Mouse (Mus musculus) midbrain, postnatal 0 days (tissue): ENCODE results near the gene Efna1. TPM values are rescaled to one million over a fixed set of nuclear protein-coding genes. Genes with fewer than 3 reads are reported as not detected.

ENCODE experiments used
- ATAC-seq: fragments of 200-750 bp; cut with Nextera tagmentation; 2 replicates; pipeline ENCODE4 v1.8.0; 2017; ENCODE audit warnings: moderate number of reproducible peaks, mild to moderate bottlenecking, moderate TSS enrichment, moderate library complexity; ENCODE audit not compliant: low FRiP score
- DNase-seq: peaks from one replicate; pipeline ENCODE4 v3.0.0-alpha.2; 2015; ENCODE audit warnings: low spot score
- H3K27ac ChIP-seq: fragments of 300-500 bp; sonication (generic); 2 replicates; pipeline ENCODE4 v1.5.1; 2014; ENCODE audit warnings: low read depth, mild to moderate bottlenecking, low read length, mixed read lengths
- H3K27me3 ChIP-seq: fragments of 300-500 bp; sonication (generic); 2 replicates; pipeline ENCODE4 v1.6.1; 2014; ENCODE audit warnings: low read length, control low read depth, mixed read lengths; ENCODE audit not compliant: insufficient read depth
- H3K36me3 ChIP-seq: fragments of 300-500 bp; sonication (generic); 2 replicates; pipeline ENCODE4 v1.6.1; 2014; ENCODE audit warnings: low read length, control low read depth, mixed read lengths; ENCODE audit not compliant: insufficient read depth
- H3K4me1 ChIP-seq: fragments of 300-500 bp; sonication (generic); 2 replicates; pipeline ENCODE4 v1.6.1; 2014; ENCODE audit warnings: mild to moderate bottlenecking, control low read depth, antibody characterized with exemption, low read length, mixed read lengths; ENCODE audit not compliant: insufficient read depth
- H3K4me2 ChIP-seq: fragments of 300-500 bp; sonication (generic); 2 replicates; pipeline ENCODE4 v1.6.1; 2014; ENCODE audit warnings: low read depth, mild to moderate bottlenecking, low read length, mixed read lengths; ENCODE audit not compliant: poor library complexity, severe bottlenecking
- H3K4me3 ChIP-seq: fragments of 300-500 bp; sonication (generic); 2 replicates; pipeline ENCODE4 v1.5.1; 2014; ENCODE audit warnings: low read depth, mild to moderate bottlenecking, low read length, moderate library complexity
- H3K9ac ChIP-seq: fragments of 300-500 bp; sonication (generic); replicated peaks from 2 replicates; pipeline ENCODE4 v1.6.1; 2014; ENCODE audit warnings: mild to moderate bottlenecking, low read length, moderate library complexity, mixed read lengths; ENCODE audit not compliant: poor library complexity, severe bottlenecking
- H3K9me3 ChIP-seq: fragments of 300-500 bp; sonication (generic); 2 replicates; pipeline ENCODE4 v1.6.1; 2016; ENCODE audit warnings: low read length, control low read depth
- CTCF ChIP-seq: IDR thresholded peaks from 2 replicates; pipeline ENCODE4 v1.5.1; 2016; ENCODE audit warnings: antibody characterized with exemption, mild to moderate bottlenecking
- WGBS: fragments of 180-500 bp; shearing (Covaris S2); extraction: QIAGEN DNeasy Blood & Tissue Kit; methylation state at CpG from one replicate; pipeline ENCODE4 v1.1.7; 2014; 5-methylcytosine and 5-hydroxymethylcytosine counted together
- polyA plus RNA-seq: library from polyadenylated mRNA; unstranded; fragments of >200 nt; fragmentation: Nextera tagmentation; extraction: Ambion mirVana; gene quantifications from 2 replicates; pipeline ENCODE4 v1.2.1, GENCODE M21; 2015
- total RNA-seq: library from RNA; depleted of rRNA; stranded (reverse); fragments of >200 nt; gene quantifications from 2 replicates; pipeline ENCODE4 v1.2.3, GENCODE M21; 2014

Gene Efna1
- total and polyA plus RNA-seq, 2 experiments from 2014 or later = 6.6 to 9.4 TPM

DNA sequence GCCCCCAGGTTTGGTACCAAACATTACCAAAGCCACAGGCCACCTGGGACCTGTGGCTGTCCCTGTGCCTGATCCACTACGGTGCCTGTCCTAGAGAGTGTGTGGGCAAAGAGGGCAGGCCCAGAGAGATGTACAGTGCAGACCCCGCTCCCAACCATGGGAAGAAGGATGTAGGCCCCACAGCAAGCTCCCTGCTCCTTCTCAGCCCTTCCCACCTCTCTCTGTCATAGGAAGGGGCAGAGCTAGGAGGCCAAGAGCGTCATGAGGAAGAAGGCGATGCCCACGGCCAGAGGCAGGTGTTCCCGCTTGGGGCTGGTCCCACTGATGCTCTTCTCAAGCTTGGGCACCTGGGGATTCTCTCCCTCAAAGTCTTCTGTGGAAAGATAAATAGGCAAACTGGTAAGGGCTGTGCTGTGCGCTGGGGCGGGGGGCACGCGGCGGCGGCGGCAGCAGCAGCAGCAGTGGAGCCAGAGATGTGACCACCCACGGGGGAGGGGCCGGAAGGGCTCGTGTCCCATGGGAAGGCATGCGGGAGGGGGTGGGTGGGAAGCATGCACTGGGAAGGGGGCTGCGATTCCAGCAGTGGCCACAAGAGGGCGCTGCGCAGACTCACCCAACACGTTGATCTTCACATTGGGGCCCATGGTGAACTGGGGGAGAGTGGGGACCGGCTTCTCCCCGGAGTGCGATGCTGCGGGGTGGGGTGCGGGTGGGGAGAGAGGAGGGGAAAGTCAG is 34.4 kb upstream of the Efna1 start:
- H3K36me3 ChIP-seq = peaks cover 16% of the 10 kb centered on the region
- 6% methylated on average over 21 of the region's 26 CpGs for WGBS
- no peak overlapping the region for H3K4me3 ChIP-seq
- TF ChIP-seq CTCF = peak; percentile 83
- H3K4me1 ChIP-seq = no peaks in the 10 kb centered on the region
- H3K9ac ChIP-seq = 0 out of 2 replicates have a peak overlapping the region, but pooled peaks have one; percentile 33
- no peaks in the 10 kb centered on the region for H3K27me3 ChIP-seq
- peak; percentile 80 for DNase-seq
- peak; percentile 5; the same call in 1 of the 2 replicates for ATAC-seq
- peak overlapping the region; percentile 40 for H3K4me2 ChIP-seq
- H3K27ac ChIP-seq = no peak overlapping the region
- no peaks in the 10 kb centered on the region for H3K9me3 ChIP-seq

DNA sequence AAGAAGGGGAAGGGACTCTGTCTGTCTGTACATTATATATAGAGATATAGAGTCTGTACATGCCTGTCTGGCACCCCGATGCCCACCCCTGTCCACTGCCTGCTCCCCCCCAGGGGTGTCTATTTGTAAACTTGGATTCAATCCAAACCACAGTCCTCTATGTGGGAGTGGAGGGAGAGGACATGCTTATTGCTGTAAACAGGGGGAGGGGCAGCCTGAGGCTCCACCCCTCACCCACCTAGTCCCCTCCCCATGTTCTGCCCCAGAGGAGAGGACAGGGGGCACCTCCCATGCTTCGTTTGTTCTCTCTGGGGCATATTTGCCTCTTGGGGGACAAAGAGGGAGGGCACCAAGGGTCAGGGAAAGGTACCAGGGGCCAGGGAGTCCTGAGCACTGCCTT is 33.8 kb upstream of the Efna1 start:
- Histone ChIP-seq H3K27me3 (no peaks in the 10 kb centered on the region), H3K9ac (no peak overlapping the region), H3K4me2 (peak overlapping the region; percentile 40; the same call in 1 of the 2 replicates), H3K36me3 (peaks cover 16% of the 10 kb centered on the region), H3K4me1 (no peaks in the 10 kb centered on the region), H3K9me3 (no peaks in the 10 kb centered on the region), H3K4me3 (no peak overlapping the region), H3K27ac (no peak overlapping the region)
- no peak for TF ChIP-seq CTCF
- WGBS = 34% methylated on average over 2 of the region's 2 CpGs
- ATAC-seq (no peak), DNase-seq (no peak)

DNA sequence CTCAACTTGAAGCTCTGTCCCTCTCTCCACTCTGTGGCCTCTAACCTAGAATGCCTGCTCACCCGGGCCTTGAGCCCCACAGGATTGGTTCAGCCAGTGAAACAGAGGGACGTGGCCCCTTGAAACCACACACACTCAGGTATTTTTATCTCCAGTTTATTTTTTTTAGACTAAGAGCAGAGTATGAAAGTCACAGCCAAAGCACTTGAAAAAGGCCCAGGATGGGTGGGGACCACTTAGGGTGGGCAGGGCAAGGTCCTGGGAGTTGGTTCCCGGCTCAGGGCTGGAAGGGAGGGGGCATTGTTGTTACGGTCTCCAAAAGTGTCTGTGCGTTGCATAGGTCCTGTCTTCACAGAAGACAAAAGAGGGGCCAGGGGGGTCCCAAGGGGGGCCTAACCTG is 33.4 kb upstream of the Efna1 start:
- H3K36me3 ChIP-seq = peaks cover 16% of the 10 kb centered on the region
- no peak for ATAC-seq
- no peak overlapping the region for H3K4me2 ChIP-seq
- no peak overlapping the region for H3K4me3 ChIP-seq
- no peaks in the 10 kb centered on the region for H3K9me3 ChIP-seq
- no peak for DNase-seq
- no peaks in the 10 kb centered on the region for H3K4me1 ChIP-seq
- TF ChIP-seq CTCF = no peak
- H3K9ac ChIP-seq = no peak overlapping the region
- 73% methylated on average over 5 of the region's 5 CpGs for WGBS
- H3K27ac ChIP-seq = no peak overlapping the region
- no peaks in the 10 kb centered on the region for H3K27me3 ChIP-seq

GRCm38 (mm10) chr3:89308089-89308488 is 27.1 kb upstream of the Efna1 start:
- Histone ChIP-seq H3K27ac (no peak overlapping the region), H3K4me3 (no peak overlapping the region), H3K4me2 (no peak overlapping the region), H3K4me1 (no peaks in the 10 kb centered on the region), H3K9ac (no peak overlapping the region), H3K27me3 (no peaks in the 10 kb centered on the region), H3K36me3 (peaks cover 2% of the 10 kb centered on the region; the same call in 1 of the 2 replicates), H3K9me3 (no peaks in the 10 kb centered on the region)
- DNase-seq = peak; percentile 83
- ATAC-seq = peak; percentile 69
- 3% methylated on average over 9 of the region's 9 CpGs for WGBS
- peak; percentile 92 for TF ChIP-seq CTCF

- Histone ChIP-seq H3K4me2 (no peak overlapping the region), H3K36me3 (no peaks in the 10 kb centered on the region), H3K27me3 (no peaks in the 10 kb centered on the region), H3K4me1 (no peaks in the 10 kb centered on the region), H3K9ac (no peak overlapping the region), H3K4me3 (no peak overlapping the region), H3K9me3 (no peaks in the 10 kb centered on the region), H3K27ac (no peak overlapping the region)
- 81% methylated on average over 8 of the region's 8 CpGs for WGBS
- ATAC-seq = no peak
- DNase-seq = no peak
- TF ChIP-seq CTCF = no peak
Observed at GRCm38 (mm10) chr3:89305551-89306325, 24.8 kb upstream of the Efna1 start.

GRCm38 (mm10) chr3:89305105-89305504 is 24.2 kb upstream of the Efna1 start:
- Histone ChIP-seq H3K27me3 (no peaks in the 10 kb centered on the region), H3K4me2 (no peak overlapping the region), H3K27ac (no peak overlapping the region), H3K9ac (no peak overlapping the region), H3K4me3 (no peak overlapping the region), H3K36me3 (no peaks in the 10 kb centered on the region), H3K4me1 (no peaks in the 10 kb centered on the region), H3K9me3 (no peaks in the 10 kb centered on the region)
- WGBS = 73% methylated on average over 4 of the region's 4 CpGs
- DNase-seq (no peak), ATAC-seq (no peak)
- no peak for TF ChIP-seq CTCF
